Mouse (Mus musculus) testis, adult 2 months (tissue): ENCODE measurements around the gene Azin2.

Experiments used
- CTCF ChIP-seq: fragments of 200-500 bp; IDR thresholded peaks from 2 replicates; pipeline ENCODE4 v1.5.1; 2012; ENCODE audit warnings: low read depth, mild to moderate bottlenecking, inconsistent platforms, low read length, moderate library complexity; ENCODE audit not compliant: control insufficient read depth, insufficient read depth, insufficient replicate concordance
- POLR2A ChIP-seq: fragments of 200-500 bp; IDR thresholded peaks from 2 replicates; pipeline ENCODE4 v1.6.1; 2012; ENCODE audit warnings: low read depth, mild to moderate bottlenecking, inconsistent platforms, low read length, moderate library complexity; ENCODE audit not compliant: control insufficient read depth

- TF ChIP-seq CTCF: peak; percentile 66; the same call in 1 of the 2 replicates
- TF ChIP-seq POLR2A: no peak
Observed at GRCm38 (mm10) chr4:128971065-128971694, 8.9 kb upstream of the Azin2 start.
